Mouse (Mus musculus) gastrocnemius, adult 2 months (tissue): ENCODE data around the gene Rbm39. TPM values are rescaled to one million over a fixed set of nuclear protein-coding genes. Genes with fewer than 3 reads are reported as not detected.
"Not testable (repeated sequence)": the region's sequence is repeated elsewhere in the genome, so short reads cannot be mapped to it uniquely, and the experiment has no call there.

ENCODE experiments used
- DNase-seq: peaks from one replicate; pipeline ENCODE4 v3.0.0; 2022
- H3K27ac ChIP-seq: fragments of 200-600 bp; 2 replicates; pipeline ENCODE4 v1.8.1; 2022; ENCODE audit warnings: mild to moderate bottlenecking
- H3K4me3 ChIP-seq: fragments of 200-600 bp; 2 replicates; pipeline ENCODE4 v1.8.1; 2022; ENCODE audit warnings: mild to moderate bottlenecking, moderate library complexity
- CTCF ChIP-seq: fragments of 200-600 bp; IDR thresholded peaks from 2 replicates; pipeline ENCODE4 v1.8.1; 2022; ENCODE audit warnings: antibody characterized with exemption, mild to moderate bottlenecking, moderate library complexity
- intact Hi-C: fragments of 180-260 bp; cut with DNase I; formaldehyde crosslinking; loops from one replicate; pipeline ENCODE4 v1.15.1; 2025
- total RNA-seq, 2 experiments: library from RNA; stranded (reverse); gene quantifications; 2 replicates each; pipeline ENCODE4 v1.2.3; 2021

Gene Rbm39
- total RNA-seq, 2 experiments from 2014 or later, result 119 TPM

GRCm38 (mm10) chr2:156196302-156197128 is 16.5 kb upstream of the Rbm39 start, which contains the start of gene Phf20:
Gene Phf20 (plus strand): TSS chr2:156196466.
- no peak for TF ChIP-seq CTCF
- DNase-seq, result peak; percentile 99
- intact Hi-C loops, result loop anchor here (2.0 kb wide), 1 partner anchor 16 kb away; the partner anchor contains the start of gene Rbm39

DNA sequence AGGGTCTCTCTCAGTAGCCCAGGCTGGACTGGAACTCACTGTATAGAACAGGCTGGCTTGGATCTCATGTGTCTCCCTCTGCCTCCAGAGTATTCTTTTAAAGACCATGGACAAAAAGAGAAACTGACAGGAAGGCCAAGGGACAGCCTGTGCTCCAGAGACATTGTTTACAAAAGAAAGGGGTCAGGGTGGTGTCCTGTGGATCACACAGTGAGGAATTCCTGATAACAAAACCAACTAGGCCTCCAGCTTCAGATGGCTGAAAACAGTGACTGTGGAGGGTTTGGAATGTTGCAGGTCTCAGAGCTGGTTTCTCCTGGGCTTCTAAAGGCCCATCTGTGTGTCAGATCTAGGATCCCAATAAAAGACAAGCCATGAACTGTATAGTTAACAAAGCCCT is 14.5 kb upstream of the Rbm39 start:
- intact Hi-C loops, result no loop called here
- DNase-seq, result no peak
- H3K4me3 ChIP-seq, result no peak overlapping the region
- H3K27ac ChIP-seq, result peak overlapping the region; percentile 72
- TF ChIP-seq CTCF, result no peak

More at GRCm38 (mm10) chr2:156196302-156197128, 16.5 kb upstream of the Rbm39 start, which contains the start of gene Phf20:
- Histone ChIP-seq H3K27ac (peak within 1 kb of the TSS; percentile 98), H3K4me3 (peak within 1 kb of the TSS; percentile 87)

- Histone ChIP-seq H3K4me3 (no peak overlapping the region), H3K27ac (no peak overlapping the region)
- TF ChIP-seq CTCF, result no peak
- intact Hi-C loops, result no loop called here
- no peak for DNase-seq
Measured at GRCm38 (mm10) chr2:156193066-156193862, 13.2 kb upstream of the Rbm39 start.

- H3K4me3 ChIP-seq, result no peak overlapping the region
- H3K27ac ChIP-seq, result no peak overlapping the region
- no peak for TF ChIP-seq CTCF
- no peak for DNase-seq
- intact Hi-C loops, result no loop called here
Measured at GRCm38 (mm10) chr2:156192068-156192467, 12.0 kb upstream of the Rbm39 start.

GRCm38 (mm10) chr2:156191540-156191939 is 11.5 kb upstream of the Rbm39 start:
- Histone ChIP-seq H3K27ac (no peak overlapping the region), H3K4me3 (no peak overlapping the region)
- intact Hi-C loops, result no loop called here
- no peak for DNase-seq
- peak; percentile 23; the same call in 1 of the 2 replicates for TF ChIP-seq CTCF

GRCm38 (mm10) chr2:156190004-156190896 is 10.2 kb upstream of the Rbm39 start:
- TF ChIP-seq CTCF, result no peak
- Histone ChIP-seq H3K27ac (peak overlapping the region; percentile 21; the same call in 1 of the 2 replicates), H3K4me3 (no peak overlapping the region)
- intact Hi-C loops, result no loop called here
- no peak for DNase-seq

DNA sequence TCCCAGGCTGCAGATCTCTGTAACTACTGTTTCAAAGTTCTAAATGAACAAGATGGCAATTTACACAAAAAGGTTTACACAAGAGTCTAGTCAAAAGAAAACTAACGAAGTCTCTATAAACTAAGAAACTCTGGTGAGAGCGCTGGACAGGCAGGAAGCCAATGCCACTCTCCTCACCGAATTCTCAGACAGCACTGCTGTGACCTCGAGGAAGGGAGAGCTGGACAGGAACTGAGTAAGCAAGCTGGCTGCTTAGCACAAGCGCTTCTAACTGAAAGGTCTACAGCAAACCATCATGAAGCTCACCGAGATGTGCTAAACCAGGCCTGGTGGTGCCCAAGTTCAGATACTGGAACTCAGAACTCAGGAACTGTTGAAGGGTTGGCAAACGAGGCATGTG is 9.2 kb upstream of the Rbm39 start:
- intact Hi-C loops, DNase-seq, H3K4me3 ChIP-seq, H3K27ac ChIP-seq: not testable (repeated sequence)

DNA sequence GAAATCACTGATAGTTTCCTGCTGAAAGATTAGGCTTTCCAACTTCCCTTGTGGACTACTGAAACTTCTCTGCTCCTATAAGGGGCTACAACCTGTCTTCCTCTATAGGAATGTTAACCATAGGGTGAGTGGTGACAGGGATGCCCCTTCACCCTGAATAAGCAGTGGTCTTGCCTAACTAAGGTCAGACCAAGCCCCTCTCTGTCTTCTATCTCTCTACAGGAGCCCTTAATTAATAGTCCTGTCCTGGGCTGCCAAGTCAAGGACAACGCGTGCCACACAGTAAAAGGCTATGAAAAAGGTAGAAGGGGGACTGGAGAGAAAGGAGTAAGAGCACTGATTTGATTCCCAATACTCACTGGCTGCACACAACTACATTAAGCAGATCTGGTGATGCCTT is 1.6 kb upstream of the Rbm39 start:
- no peak for TF ChIP-seq CTCF
- intact Hi-C loops, result loop anchor here (2.0 kb wide), 2 partner anchors 15 to 97 kb away; partner anchors contain the start of gene Phf20
- peak overlapping the region; percentile 94 for H3K4me3 ChIP-seq
- peak overlapping the region; percentile 96 for H3K27ac ChIP-seq
- no peak for DNase-seq

DNA sequence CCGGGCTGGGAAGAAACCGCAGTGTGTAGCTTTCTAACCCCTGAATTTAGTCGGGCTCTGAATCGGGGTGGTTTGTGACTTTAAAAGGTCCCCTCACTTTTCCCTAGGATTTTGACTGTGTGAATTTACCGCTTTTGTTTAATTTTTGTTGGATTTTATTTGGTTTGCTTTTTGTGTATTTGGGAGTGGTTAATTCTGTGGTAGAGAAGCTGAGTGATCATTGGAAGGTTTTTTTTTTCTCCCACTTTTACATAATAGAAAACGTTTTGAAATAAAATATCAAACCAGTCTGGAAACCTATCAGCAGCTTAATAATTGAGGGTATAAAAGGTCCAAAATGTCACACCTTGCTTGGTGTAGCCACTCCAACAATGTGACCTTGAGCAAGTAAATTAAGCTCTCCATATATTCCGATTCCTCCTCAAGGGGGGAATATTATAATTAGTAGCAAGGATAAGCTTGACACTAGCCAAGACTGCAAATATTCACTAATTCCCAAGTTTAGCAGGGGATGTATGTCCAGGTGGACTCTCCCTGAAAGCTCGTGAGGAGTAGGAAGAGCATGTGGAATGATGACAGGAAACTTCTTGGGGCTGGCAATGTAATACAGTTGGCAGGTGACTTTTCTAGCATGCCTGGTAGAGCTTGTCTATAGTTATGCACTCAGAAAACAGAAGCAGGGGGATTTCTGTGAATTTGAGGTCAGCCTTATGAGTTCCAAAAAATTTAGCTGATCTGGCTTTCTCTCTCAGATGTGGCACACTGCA is 969 bp upstream of the Rbm39 start:
- DNase-seq, result no peak
- peak overlapping the region; percentile 96 for H3K27ac ChIP-seq
- peak overlapping the region; percentile 94 for H3K4me3 ChIP-seq
- no peak for TF ChIP-seq CTCF
- intact Hi-C loops, result loop anchor here (2.0 kb wide), 2 partner anchors 16 to 98 kb away; partner anchors contain the start of gene Phf20

GRCm38 (mm10) chr2:156179796-156180093 is 293 bp downstream of the Rbm39 start:
- peak overlapping the region; percentile 94 for H3K4me3 ChIP-seq
- intact Hi-C loops, result loop anchor here (2.0 to 5.0 kb wide), 3 partner anchors 17 to 99 kb away; partner anchors contain the start of gene Phf20
- DNase-seq, result no peak
- H3K27ac ChIP-seq, result peak overlapping the region; percentile 96
- TF ChIP-seq CTCF, result no peak

DNA sequence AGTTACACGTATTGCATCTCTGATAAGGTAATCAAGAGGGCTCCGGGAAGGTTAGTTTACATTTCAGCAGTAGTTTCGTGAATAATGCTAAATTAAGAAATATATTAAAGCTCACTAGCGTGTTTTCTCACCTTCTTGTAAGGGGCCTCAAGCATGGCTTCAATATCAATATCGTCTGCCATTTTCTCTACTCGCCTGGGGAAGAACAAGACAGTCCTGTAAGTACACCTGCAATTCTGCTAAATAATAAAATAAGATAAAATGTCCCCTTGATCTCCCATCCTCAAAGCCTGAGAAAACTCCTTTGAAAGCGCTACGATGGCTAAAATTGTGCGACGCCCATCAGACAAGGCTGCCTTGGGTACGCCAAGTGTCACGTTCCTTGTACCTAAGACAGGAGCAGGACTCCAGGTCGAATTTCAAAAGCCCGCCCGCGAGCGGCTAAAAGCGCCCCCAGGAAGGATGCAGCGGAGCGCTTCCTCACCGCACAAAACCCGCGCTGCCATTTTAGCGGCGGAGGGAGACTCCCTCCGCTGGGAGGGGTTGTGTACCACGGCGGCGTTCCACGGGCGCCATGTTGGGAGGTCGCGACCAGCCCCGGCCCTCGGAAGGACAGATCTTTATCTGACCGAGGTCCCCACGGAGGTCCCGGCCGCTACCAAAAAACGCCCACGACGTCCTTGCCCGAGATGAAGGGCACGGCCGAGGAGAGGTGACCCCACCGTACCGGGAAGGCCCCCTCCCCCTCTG is 817 bp downstream of the Rbm39 start:
- intact Hi-C loops, result loop anchor here (5.0 kb wide), 1 partner anchor 78 kb away; no protein-coding TSS in a partner anchor
- Histone ChIP-seq H3K4me3 (peak overlapping the region; percentile 94), H3K27ac (peak overlapping the region; percentile 96)
- TF ChIP-seq CTCF, result peak; percentile 16; the same call in 1 of the 2 replicates
- DNase-seq, result peak; percentile 89
